Mouse (Mus musculus): Measurements from ENCODE around the gene Csmd2.
"Not testable (repeated sequence)": the region's sequence is repeated elsewhere in the genome, so short reads cannot be mapped to it uniquely, and the experiment has no call there.

Csmd2 gene

GRCm38 (mm10) chr4:128042626-128043025 lies 55.0 kb downstream of the Csmd2 start:
- no peak for DNase-seq (ENCODE audit: low spot score)

GRCm38 (mm10) chr4:128048716-128049115 lies 61.1 kb downstream of the Csmd2 start:
- DNase-seq (ENCODE audit: low spot score), result no peak

GRCm38 (mm10) chr4:128052701-128053100 lies 65.0 kb downstream of the Csmd2 start:
- no peak for DNase-seq (ENCODE audit: low spot score)

GRCm38 (mm10) chr4:128061274-128061673 lies 73.6 kb downstream of the Csmd2 start:
- not testable (repeated sequence) for DNase-seq (ENCODE audit: low spot score)

- no peak for DNase-seq (ENCODE audit: low spot score)
Measured at GRCm38 (mm10) chr4:128067189-128067588, 79.5 kb downstream of the Csmd2 start.

- no peak for DNase-seq (ENCODE audit: low spot score)
Measured at GRCm38 (mm10) chr4:128084466-128084865, 96.8 kb downstream of the Csmd2 start.

GRCm38 (mm10) chr4:128085096-128085495 lies 97.4 kb downstream of the Csmd2 start:
- DNase-seq (ENCODE audit: low spot score), result peak; percentile 29

- no peak for DNase-seq (ENCODE audit: low spot score)
Measured at GRCm38 (mm10) chr4:128087147-128087606, 99.5 kb downstream of the Csmd2 start.

GRCm38 (mm10) chr4:128087704-128088103 lies 100.0 kb downstream of the Csmd2 start:
- no peak for DNase-seq (ENCODE audit: low spot score)

GRCm38 (mm10) chr4:128088264-128088663 lies 100.6 kb downstream of the Csmd2 start:
- no peak for DNase-seq (ENCODE audit: low spot score)

GRCm38 (mm10) chr4:128091938-128092337 lies 104.3 kb downstream of the Csmd2 start:
- no peak for DNase-seq (ENCODE audit: low spot score)

GRCm38 (mm10) chr4:128099515-128099914 lies 111.9 kb downstream of the Csmd2 start:
- DNase-seq (ENCODE audit: low spot score), result no peak

- no peak for DNase-seq (ENCODE audit: low spot score)
Measured at GRCm38 (mm10) chr4:128100541-128100940, 112.9 kb downstream of the Csmd2 start.

GRCm38 (mm10) chr4:128116331-128116730 lies 128.7 kb downstream of the Csmd2 start:
- DNase-seq (ENCODE audit: low spot score), result no peak

- no peak for DNase-seq (ENCODE audit: low spot score)
Measured at GRCm38 (mm10) chr4:128123281-128123680, 135.6 kb downstream of the Csmd2 start.

GRCm38 (mm10) chr4:128124738-128125137 lies 137.1 kb downstream of the Csmd2 start:
- DNase-seq (ENCODE audit: low spot score), result no peak

GRCm38 (mm10) chr4:128128546-128128945 lies 140.9 kb downstream of the Csmd2 start:
- no peak for DNase-seq (ENCODE audit: low spot score)

GRCm38 (mm10) chr4:128130611-128131142 lies 143.0 kb downstream of the Csmd2 start:
- DNase-seq (ENCODE audit: low spot score), result no peak

- no peak for DNase-seq (ENCODE audit: low spot score)
Measured at GRCm38 (mm10) chr4:128131666-128132065, 144.0 kb downstream of the Csmd2 start.

GRCm38 (mm10) chr4:128132876-128133646 lies 145.4 kb downstream of the Csmd2 start:
- no peak for DNase-seq (ENCODE audit: low spot score)

GRCm38 (mm10) chr4:128134348-128134994 lies 146.8 kb downstream of the Csmd2 start:
- no peak for DNase-seq (ENCODE audit: low spot score)

- DNase-seq (ENCODE audit: low spot score), result no peak
Measured at GRCm38 (mm10) chr4:128135014-128135622, 147.5 kb downstream of the Csmd2 start.

GRCm38 (mm10) chr4:128139991-128140390 lies 152.3 kb downstream of the Csmd2 start:
- no peak for DNase-seq (ENCODE audit: low spot score)
